11 mouse cellular contexts compared by ENCODE assay signal in genomic region chr11:95144091-95144945, GRCm38 (mm10). TPM values are rescaled to one million over a fixed set of nuclear protein-coding genes. Genes with fewer than 3 reads are reported as not detected.
DNase-seq lines count a peak whose midpoint lies in the region; ATAC-seq and TF ChIP-seq lines count a peak whose summit lies in the region.
"Had no signal": no experiment of that assay in that cellular context is flagged by ENCODE, and none has a peak within 500 bp of the region (broad histone marks: within the 10 kb centered on the region; RNA-seq: fewer than 3 reads in every experiment).

No protein-coding gene starts in this region.

- H3K36me3 ChIP-seq in heart, embryonic 11.5 days (ENCODE audit: control insufficient read depth, insufficient read depth, low read length) = no peaks in the 10 kb centered on the region
- H3K36me3 ChIP-seq in lung, embryonic 15.5 days = no peaks in the 10 kb centered on the region
- no peaks in the 10 kb centered on the region for H3K36me3 ChIP-seq in embryonic facial prominence, embryonic 12.5 days
- H3K36me3 ChIP-seq in liver, embryonic 15.5 days (replicated peaks) = no peaks in the 10 kb centered on the region

- peak overlapping the region; percentile 52 for H3K4me3 ChIP-seq in heart, embryonic 11.5 days (ENCODE audit: low read depth, low read length)
- H3K4me3 ChIP-seq in lung, embryonic 15.5 days = peak overlapping the region; percentile 47
- peak overlapping the region; percentile 43 for H3K4me3 ChIP-seq in embryonic facial prominence, embryonic 12.5 days
- H3K4me3 ChIP-seq in liver, embryonic 15.5 days (replicated peaks) = peak overlapping the region; percentile 49
- H3K4me3 ChIP-seq in layer of hippocampus, adult 2 months = no peak overlapping the region

- no peak for ATAC-seq in heart, embryonic 11.5 days (replicated peaks; ENCODE audit: insufficient number of reproducible peaks, low FRiP score, low TSS enrichment)
- ATAC-seq in lung, embryonic 15.5 days (ENCODE audit: borderline replicate concordance, extremely low read depth, low FRiP score, low TSS enrichment) = no peak
- ATAC-seq in embryonic facial prominence, embryonic 12.5 days (ENCODE audit: insufficient number of reproducible peaks, insufficient read depth, low FRiP score, low TSS enrichment) = no peak
- ATAC-seq in liver, embryonic 15.5 days (ENCODE audit: insufficient read depth) = no peak
- ATAC-seq: midbrain, embryonic 16.5 days had no signal

- DNase-seq in heart, postnatal 14 days = no peak
- DNase-seq in lung, postnatal 36 days = no peak
- DNase-seq in layer of hippocampus, adult 2 months (ENCODE audit: low spot score in 2 of 2) = no peak
- DNase-seq in urinary bladder, postnatal 25 days (ENCODE audit: low spot score) = no peak
- DNase-seq: cerebellum, adult 11 months had no signal

- H3K27ac ChIP-seq in heart, embryonic 11.5 days (ENCODE audit: low read depth, low read length) = no peak overlapping the region
- H3K27ac ChIP-seq in lung, embryonic 15.5 days = no peak overlapping the region
- no peak overlapping the region for H3K27ac ChIP-seq in embryonic facial prominence, embryonic 12.5 days
- no peak overlapping the region for H3K27ac ChIP-seq in liver, embryonic 15.5 days (replicated peaks)
- no peak overlapping the region for H3K27ac ChIP-seq in layer of hippocampus, adult 2 months

- peak overlapping the region; percentile 93 for H3K4me2 ChIP-seq in heart, embryonic 11.5 days
- H3K4me2 ChIP-seq in lung, embryonic 15.5 days = peak overlapping the region; percentile 94
- H3K4me2 ChIP-seq in embryonic facial prominence, embryonic 12.5 days (replicated peaks) = peak overlapping the region; percentile 64
- H3K4me2 ChIP-seq in liver, embryonic 15.5 days = peak overlapping the region; percentile 69

- peaks cover 99% of the 10 kb centered on the region for H3K27me3 ChIP-seq in heart, embryonic 11.5 days (ENCODE audit: control insufficient read depth, insufficient read depth, low read length)
- peaks cover 100% of the 10 kb centered on the region for H3K27me3 ChIP-seq in lung, embryonic 15.5 days
- peaks cover 98% of the 10 kb centered on the region for H3K27me3 ChIP-seq in embryonic facial prominence, embryonic 12.5 days
- peaks cover 100% of the 10 kb centered on the region for H3K27me3 ChIP-seq in liver, embryonic 15.5 days

- no peak for TF ChIP-seq CTCF in layer of hippocampus, adult 2 months (conservative IDR thresholded peaks at IDR 0.05)

- H3K9ac ChIP-seq in heart, embryonic 11.5 days (ENCODE audit: low read depth, low read length) = no peak overlapping the region
- H3K9ac ChIP-seq in lung, embryonic 15.5 days = no peak overlapping the region
- H3K9ac ChIP-seq in embryonic facial prominence, embryonic 12.5 days = no peak overlapping the region
- H3K9ac ChIP-seq in liver, embryonic 15.5 days = no peak overlapping the region

- H3K9me3 ChIP-seq in heart, embryonic 11.5 days (replicated peaks; ENCODE audit: control insufficient read depth, low read length) = no peaks in the 10 kb centered on the region
- no peaks in the 10 kb centered on the region for H3K9me3 ChIP-seq in lung, embryonic 15.5 days
- H3K9me3 ChIP-seq in embryonic facial prominence, embryonic 12.5 days = no peaks in the 10 kb centered on the region
- no peaks in the 10 kb centered on the region for H3K9me3 ChIP-seq in liver, embryonic 15.5 days (replicated peaks)

- 10% methylated on average over 9 of the region's 9 CpGs for WGBS in heart, embryonic 11.5 days (ENCODE audit: insufficient replicate concordance)
- 17% methylated on average over 9 of the region's 9 CpGs for WGBS in lung, embryonic 15.5 days
- WGBS in embryonic facial prominence, embryonic 12.5 days = 4% methylated on average over 9 of the region's 9 CpGs
- WGBS in liver, embryonic 15.5 days (ENCODE audit: insufficient replicate concordance) = 10% methylated on average over 9 of the region's 9 CpGs

- intact Hi-C loops in heart, postnatal 14 days (cut with DNase I) = no loop called here

- peaks cover 20% of the 10 kb centered on the region for H3K4me1 ChIP-seq in heart, embryonic 11.5 days (ENCODE audit: control insufficient read depth, insufficient read depth, low read length)
- H3K4me1 ChIP-seq in lung, embryonic 15.5 days = peaks cover 29% of the 10 kb centered on the region
- peaks cover 40% of the 10 kb centered on the region for H3K4me1 ChIP-seq in embryonic facial prominence, embryonic 12.5 days
- H3K4me1 ChIP-seq in liver, embryonic 15.5 days (replicated peaks) = peaks cover 18% of the 10 kb centered on the region

RNA-seq across cellular contexts. Expression of gene Dlx4, which starts 1.7 kb away (rescaled TPM):
- polyA plus RNA-seq in heart, embryonic 11.5 days (2014; fragmentation: Nextera tagmentation; extraction: Ambion mirVana) = not detected in 2 replicates
- total RNA-seq in heart, postnatal 14 days (2021) = under 1 TPM in 1 of 2 experiments, not detected in 1; 0.17 TPM
- 0.41 and 0.45 TPM in 2 replicates for polyA plus RNA-seq in lung, embryonic 15.5 days (2015; fragmentation: Nextera tagmentation; extraction: Ambion mirVana)
- 4.9 and 5.7 TPM in 2 replicates for polyA plus RNA-seq in embryonic facial prominence, embryonic 12.5 days (2016; fragmentation: Nextera tagmentation; extraction: Ambion mirVana)
- polyA plus RNA-seq in liver, embryonic 15.5 days (2015; fragmentation: Nextera tagmentation; extraction: Ambion mirVana) = 0.07 and 0.09 TPM in 2 replicates
- total RNA-seq in layer of hippocampus, adult 2 months (2021) = not detected
- total RNA-seq: granulocyte monocyte progenitor cell, adult 5-6 weeks had no signal

RNA-seq across cellular contexts. Expression of gene Dlx3, which starts 24.4 kb away (rescaled TPM):
- 0.30 and 0.40 TPM in 2 replicates for polyA plus RNA-seq in heart, embryonic 11.5 days (2014; fragmentation: Nextera tagmentation; extraction: Ambion mirVana)
- not detected for total RNA-seq in heart, postnatal 14 days (2021)
- polyA plus RNA-seq in lung, embryonic 15.5 days (2015; fragmentation: Nextera tagmentation; extraction: Ambion mirVana) = 0.23 and 0.50 TPM in 2 replicates
- polyA plus RNA-seq in embryonic facial prominence, embryonic 12.5 days (2016; fragmentation: Nextera tagmentation; extraction: Ambion mirVana) = 20.2 and 21.8 TPM in 2 replicates
- polyA plus RNA-seq in liver, embryonic 15.5 days (2015; fragmentation: Nextera tagmentation; extraction: Ambion mirVana) = 0.05 TPM in 1 of 2 replicates, not detected in the other
- not detected for total RNA-seq in layer of hippocampus, adult 2 months (2021)
- total RNA-seq: granulocyte monocyte progenitor cell, adult 5-6 weeks had no signal

Comparison
In these comparisons a context has a peak if more than half of its experiments do, and no peak if none do; other contexts are left out.
1. RNA of gene Dlx3, which starts 24.4 kb away (polyA plus RNA-seq): 20.2 to 21.8 TPM in embryonic facial prominence, embryonic 12.5 days; 0.23 to 0.50 TPM in lung, embryonic 15.5 days, 0.30 to 0.40 TPM in heart, embryonic 11.5 days and 0.05 TPM in liver, embryonic 15.5 days; every median in the first group is over 10 times any median in the second.
2. Peak in every context shown above with its lines, with median percentiles within 50 percentile points of each other: H3K4me2 ChIP-seq.